Mouse (Mus musculus) MN1 (cell line): ENCODE results near the gene Anks3.

ENCODE experiments used
- DNase-seq: peaks from one replicate; pipeline ENCODE4 v3.0.0-alpha.2; 2016; ENCODE audit warnings: low spot score

Gene Anks3

DNA sequence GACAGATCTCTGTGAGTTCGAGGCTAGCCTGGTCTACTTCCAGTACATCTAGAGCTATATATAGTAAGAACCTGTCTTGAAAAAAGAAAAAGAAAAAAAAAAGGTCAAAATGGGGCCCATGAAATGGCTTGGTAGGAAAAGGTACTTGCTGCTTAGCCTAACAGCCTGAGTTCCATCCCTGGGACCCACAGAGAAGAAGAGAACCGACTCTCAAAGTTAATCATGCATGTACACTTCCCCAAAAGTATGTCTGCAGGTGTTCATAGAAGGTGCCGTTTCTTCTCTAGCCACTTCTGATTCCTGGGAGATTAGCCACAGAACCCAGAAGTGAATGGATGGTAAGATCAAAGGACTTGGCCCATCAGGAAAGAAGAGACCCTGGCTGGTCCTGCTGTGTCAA lies 4.4 kb upstream of the Anks3 start:
- DNase-seq, result no peak

DNA sequence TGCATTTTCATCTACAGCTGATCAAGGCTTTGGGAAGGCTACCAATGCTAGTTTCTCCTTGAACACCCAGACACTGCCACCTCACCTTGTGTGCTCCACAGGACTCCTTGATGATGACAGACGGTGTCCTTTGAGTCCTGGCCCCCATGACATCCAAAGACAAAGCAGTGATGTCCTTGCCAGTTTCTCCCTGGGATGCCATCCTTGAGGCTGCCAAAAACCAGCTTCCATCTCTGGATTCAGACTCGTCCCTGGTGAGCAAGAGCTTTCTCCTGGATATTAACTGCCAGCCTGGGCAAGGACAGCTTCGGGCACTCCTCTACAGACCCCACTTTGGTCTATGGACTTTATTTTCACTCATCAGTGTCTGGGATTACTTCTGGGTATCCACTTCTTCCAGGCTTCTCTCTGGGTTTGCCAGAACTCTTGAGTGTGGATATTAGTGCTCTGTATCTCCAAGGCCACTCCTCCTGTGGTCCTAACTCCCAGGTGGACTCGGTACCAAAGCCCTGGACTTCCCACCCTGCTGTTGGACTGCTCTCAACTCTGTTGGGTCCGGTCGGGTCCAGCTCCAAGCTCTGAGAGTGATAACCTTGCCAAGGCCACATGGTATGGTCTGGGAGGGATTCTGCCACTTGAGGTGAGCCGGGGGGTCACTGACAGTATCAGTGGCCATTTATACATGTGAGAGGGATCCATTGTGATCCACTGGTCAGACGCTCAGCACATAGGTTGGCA lies 1.6 kb upstream of the Anks3 start:
- DNase-seq, result no peak

GRCm38 (mm10) chr16:4964731-4965391 lies 856 bp upstream of the Anks3 start:
- DNase-seq, result peak; percentile 43

GRCm38 (mm10) chr16:4963346-4963745 lies 659 bp downstream of the Anks3 start:
- DNase-seq, result no peak

- DNase-seq, result no peak
Measured at GRCm38 (mm10) chr16:4960260-4960659, 3.7 kb downstream of the Anks3 start.

GRCm38 (mm10) chr16:4957446-4957845 lies 6.6 kb downstream of the Anks3 start:
- no peak for DNase-seq

GRCm38 (mm10) chr16:4956609-4957008 lies 7.4 kb downstream of the Anks3 start:
- no peak for DNase-seq

- DNase-seq, result no peak
Measured at GRCm38 (mm10) chr16:4947378-4947777, 16.6 kb downstream of the Anks3 start.

DNA sequence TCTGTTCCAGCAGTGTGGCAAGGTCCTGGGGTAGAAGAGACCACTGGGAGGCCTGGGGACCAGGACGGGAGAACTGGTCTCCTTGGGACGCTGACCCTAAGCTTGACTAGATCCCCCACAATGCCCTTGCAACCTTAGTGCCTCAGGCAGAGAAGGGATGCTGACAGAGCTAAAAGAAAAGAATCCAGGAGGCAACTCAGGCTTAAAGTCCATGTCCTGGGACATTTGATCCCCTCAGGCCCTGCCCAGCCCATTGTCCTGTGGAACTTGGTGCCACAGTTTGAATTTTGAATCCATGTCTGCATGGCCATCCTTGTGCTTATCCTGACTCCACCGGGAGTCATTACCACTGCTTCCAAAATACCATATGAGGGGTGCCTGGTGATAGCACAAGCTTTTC lies 17.9 kb downstream of the Anks3 start:
- DNase-seq, result no peak

DNA sequence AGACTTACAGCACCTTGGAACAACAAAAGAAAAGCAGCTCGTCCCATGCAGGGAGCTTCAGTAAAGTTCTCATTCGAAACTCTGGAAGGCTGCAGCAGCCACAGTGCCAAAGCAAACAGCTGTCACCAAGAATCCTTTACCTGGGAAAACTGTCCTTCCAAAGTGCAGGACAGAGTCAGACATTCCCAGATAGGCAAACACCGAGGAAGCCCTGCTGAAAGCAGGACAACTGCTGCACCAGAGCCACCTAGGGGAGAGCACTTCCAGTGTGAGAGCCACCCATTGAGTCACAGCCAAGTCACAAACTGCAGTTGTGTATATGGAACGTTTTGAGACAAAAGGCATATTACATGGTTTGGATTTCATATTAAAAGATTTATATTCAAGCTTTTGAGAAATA lies 18.6 kb downstream of the Anks3 start:
- no peak for DNase-seq

DNA sequence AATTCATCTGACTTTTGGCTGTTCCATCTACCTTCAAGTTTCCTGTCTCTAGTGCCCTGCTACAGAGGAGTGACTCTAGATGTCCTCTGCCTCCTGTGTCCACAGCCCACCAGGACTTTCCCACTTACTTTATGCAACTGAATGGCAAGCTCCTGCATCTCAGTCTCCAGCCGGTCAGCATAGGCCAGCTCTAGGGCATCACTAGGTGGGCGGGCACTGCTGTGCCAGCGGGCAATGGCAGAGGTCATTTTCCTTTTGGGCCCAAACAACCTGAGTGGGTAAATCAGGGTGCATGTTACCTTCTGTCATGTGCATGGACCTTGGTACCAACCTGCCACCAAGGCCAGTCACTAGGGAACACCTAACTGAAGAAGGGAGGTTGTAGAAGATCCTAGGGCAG lies 20.6 kb downstream of the Anks3 start:
- no peak for DNase-seq

- no peak for DNase-seq
Measured at GRCm38 (mm10) chr16:4942868-4943267, 21.1 kb downstream of the Anks3 start.

- DNase-seq, result no peak
Measured at GRCm38 (mm10) chr16:4941016-4941415, 23.0 kb downstream of the Anks3 start.

DNA sequence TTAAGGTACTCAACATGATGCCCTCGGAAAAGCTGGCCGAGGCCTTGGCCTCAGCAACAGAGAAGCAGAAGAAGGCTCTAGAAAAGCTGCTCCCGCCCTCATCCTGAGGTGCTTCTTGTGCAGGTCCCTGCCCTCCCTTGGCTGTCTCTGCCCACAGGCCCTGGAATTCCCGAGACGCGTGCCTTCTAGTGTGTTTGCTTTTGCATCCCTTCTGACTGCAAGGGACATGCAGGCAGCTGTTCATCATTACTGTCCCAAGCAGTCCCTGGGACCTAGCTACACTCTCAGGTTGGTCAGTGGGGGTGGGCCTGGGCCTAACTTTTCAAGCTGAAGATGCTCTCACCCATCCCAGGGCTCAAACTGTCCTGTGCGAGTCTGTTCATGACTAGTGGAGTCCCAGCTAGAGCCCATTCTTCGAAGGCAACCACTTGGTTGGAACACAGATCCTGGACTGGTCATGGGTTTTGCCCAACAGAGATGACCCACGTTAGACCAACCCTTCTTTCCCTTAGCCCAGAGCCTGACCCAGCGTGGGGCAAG lies 23.6 kb downstream of the Anks3 start:
- DNase-seq, result no peak

GRCm38 (mm10) chr16:4939412-4939811 lies 24.6 kb downstream of the Anks3 start:
- no peak for DNase-seq

DNA sequence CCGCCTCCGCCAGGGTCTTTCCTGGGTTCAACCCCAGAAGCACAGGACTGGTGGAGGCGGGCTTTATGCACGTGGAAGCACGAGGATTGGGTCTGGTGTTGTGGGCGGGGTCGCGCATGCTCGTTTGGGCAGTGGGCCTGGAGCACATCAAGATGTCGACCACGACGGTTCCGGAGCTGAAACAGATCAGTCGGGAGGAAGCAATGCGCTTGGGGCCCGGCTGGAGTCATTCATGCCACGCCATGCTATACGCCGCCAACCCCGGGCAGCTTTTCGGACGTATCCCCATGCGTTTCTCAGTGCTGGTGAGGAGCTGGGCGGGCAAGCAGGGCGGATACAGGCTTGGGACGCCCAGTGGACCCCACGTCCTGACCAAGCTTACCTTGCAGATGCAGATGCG lies 25.0 kb downstream of the Anks3 start:
- DNase-seq, result no peak

- no peak for DNase-seq
Measured at GRCm38 (mm10) chr16:4938461-4938860, 25.5 kb downstream of the Anks3 start, which contains the start of gene Nudt16l1. Gene Nudt16l1 (plus strand): TSS chr16:4938761.

GRCm38 (mm10) chr16:4937351-4938190 lies 26.4 kb downstream of the Anks3 start:
- DNase-seq, result no peak

DNA sequence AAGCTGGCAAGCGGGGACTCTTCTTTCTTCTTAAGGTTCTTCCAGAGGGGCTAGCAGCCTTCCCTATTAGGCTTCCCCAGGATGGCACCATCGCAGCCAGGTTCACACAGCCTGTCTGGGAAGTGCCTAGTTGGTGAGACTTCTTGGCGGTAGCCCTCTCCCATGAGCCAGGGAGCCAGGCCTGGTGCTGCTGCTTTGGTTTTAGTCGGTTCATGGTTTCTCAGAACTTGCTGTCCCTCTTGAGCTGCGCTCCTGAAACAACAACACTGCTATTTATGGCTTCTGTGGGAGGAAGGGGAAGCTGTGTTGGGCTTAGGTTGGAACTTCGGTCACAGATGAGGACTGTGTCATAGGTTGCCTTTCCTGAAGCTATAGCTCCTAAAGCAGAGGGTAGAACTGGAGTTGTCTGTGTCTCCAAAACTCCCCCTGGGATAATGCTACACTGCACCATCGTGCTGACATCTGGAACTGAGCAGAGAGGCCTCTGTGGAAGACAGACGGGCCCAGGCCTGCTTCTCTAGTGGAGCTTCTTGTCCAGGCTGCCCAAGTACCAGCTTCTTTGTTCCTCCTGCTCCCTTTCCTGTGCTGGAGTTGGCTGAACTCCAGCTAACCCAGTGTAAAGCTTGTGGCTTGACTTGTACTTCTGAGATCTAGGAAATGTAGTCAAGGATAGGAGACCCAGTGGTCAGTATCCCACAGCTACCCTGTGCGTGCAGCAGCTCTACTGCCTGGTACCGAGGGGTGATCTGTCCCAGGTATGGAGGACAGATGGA lies 27.9 kb downstream of the Anks3 start:
- no peak for DNase-seq

- no peak for DNase-seq
Measured at GRCm38 (mm10) chr16:4935430-4935829, 28.6 kb downstream of the Anks3 start.

GRCm38 (mm10) chr16:4932429-4932828 lies 31.6 kb downstream of the Anks3 start:
- DNase-seq, result no peak

- DNase-seq, result no peak
Measured at GRCm38 (mm10) chr16:4928474-4928873, 35.5 kb downstream of the Anks3 start.
